Mouse (Mus musculus): ENCODE data around the gene Taf13. TPM values are rescaled to one million over a fixed set of nuclear protein-coding genes. Genes with fewer than 3 reads are reported as not detected.

Taf13 gene
- 42.1 and 42.3 TPM in 2 replicates for polyA plus RNA-seq (2015; fragmentation: Nextera tagmentation; extraction: Ambion mirVana)

DNA sequence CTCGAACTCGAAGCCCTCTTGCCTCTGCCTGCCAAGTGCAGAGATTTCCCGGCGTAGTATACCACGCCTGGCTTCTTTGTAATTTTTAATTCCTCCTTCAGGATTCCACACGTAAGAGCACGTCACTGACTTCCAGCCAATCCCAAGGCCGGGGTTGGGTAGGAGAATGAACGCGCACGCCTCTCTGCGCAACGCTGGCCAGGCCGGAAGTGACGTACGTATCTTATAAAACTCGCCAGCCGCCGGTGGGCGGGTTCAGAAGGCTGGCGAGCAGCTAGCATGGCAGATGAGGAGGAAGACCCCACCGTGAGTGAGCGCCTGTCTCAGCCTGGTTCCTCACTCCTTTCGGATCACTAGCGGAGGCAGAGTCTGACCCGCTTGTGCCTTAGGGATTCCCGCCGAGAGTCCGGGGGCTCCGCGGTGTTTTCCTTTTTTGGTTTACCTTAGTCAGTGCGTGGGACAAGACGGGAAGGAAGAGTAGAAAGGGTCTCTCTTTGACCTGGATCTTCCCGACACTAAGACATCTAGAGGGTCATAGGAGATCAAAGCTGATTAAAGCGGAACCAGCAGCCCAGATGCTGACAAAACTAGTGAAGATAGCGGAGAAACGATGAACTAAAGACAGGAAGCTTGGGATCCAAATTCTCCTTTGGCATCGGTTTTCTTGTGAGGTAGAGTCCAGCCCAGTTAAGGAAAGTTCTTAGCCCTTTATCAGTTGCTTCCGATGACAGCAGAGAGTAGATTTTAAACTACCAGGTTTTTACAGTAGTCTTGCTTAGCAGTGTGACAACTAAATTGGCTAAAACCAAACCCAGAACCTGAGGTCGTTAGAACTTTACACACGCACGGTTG is at the start of gene Taf13:
Gene Taf13 (plus strand): TSS at position 256 of the 852 bp plus-strand sequence.
- WGBS, result under 1% methylated on average over 42 of the region's 42 CpGs
- H3K9ac ChIP-seq, result peak within 1 kb of the TSS; percentile 80
- H3K4me2 ChIP-seq (replicated peaks), result peak within 1 kb of the TSS; percentile 79
- no peaks in the 10 kb centered on the region for H3K9me3 ChIP-seq
- H3K4me3 ChIP-seq, result peak within 1 kb of the TSS; percentile 74
- H3K27me3 ChIP-seq, result no peaks in the 10 kb centered on the region; the same call in 1 of the 2 replicates
- ATAC-seq (ENCODE audit: low FRiP score, low read depth), result peak; percentile 98
- H3K4me1 ChIP-seq, result peaks cover 20% of the 10 kb centered on the region
- no peaks in the 10 kb centered on the region for H3K36me3 ChIP-seq
- peak within 1 kb of the TSS; percentile 69 for H3K27ac ChIP-seq

- ATAC-seq (ENCODE audit: low FRiP score, low read depth), result no peak
- Histone ChIP-seq H3K4me2 (replicated peaks) (no peak overlapping the region), H3K4me1 (no peaks in the 10 kb centered on the region), H3K27me3 (no peaks in the 10 kb centered on the region), H3K36me3 (no peaks in the 10 kb centered on the region), H3K9ac (no peak overlapping the region), H3K4me3 (no peak overlapping the region), H3K27ac (no peak overlapping the region), H3K9me3 (no peaks in the 10 kb centered on the region)
- WGBS, result 87% methylated on average over 4 of the region's 4 CpGs
Measured at GRCm38 (mm10) chr3:108523415-108523814, 48.1 kb upstream of the Taf13 start.

GRCm38 (mm10) chr3:108528489-108528888 is 43.0 kb upstream of the Taf13 start:
- H3K36me3 ChIP-seq, result no peaks in the 10 kb centered on the region
- no peaks in the 10 kb centered on the region for H3K27me3 ChIP-seq
- peaks cover 3% of the 10 kb centered on the region; the same call in 1 of the 2 replicates for H3K4me1 ChIP-seq
- no peak overlapping the region for H3K27ac ChIP-seq
- no peak overlapping the region for H3K9ac ChIP-seq
- no peak for ATAC-seq (ENCODE audit: low FRiP score, low read depth)
- WGBS, result 97% methylated on average over 8 of the region's 8 CpGs
- no peaks in the 10 kb centered on the region; the same call in 1 of the 2 replicates for H3K9me3 ChIP-seq
- H3K4me2 ChIP-seq (replicated peaks), result no peak overlapping the region
- no peak overlapping the region for H3K4me3 ChIP-seq

DNA sequence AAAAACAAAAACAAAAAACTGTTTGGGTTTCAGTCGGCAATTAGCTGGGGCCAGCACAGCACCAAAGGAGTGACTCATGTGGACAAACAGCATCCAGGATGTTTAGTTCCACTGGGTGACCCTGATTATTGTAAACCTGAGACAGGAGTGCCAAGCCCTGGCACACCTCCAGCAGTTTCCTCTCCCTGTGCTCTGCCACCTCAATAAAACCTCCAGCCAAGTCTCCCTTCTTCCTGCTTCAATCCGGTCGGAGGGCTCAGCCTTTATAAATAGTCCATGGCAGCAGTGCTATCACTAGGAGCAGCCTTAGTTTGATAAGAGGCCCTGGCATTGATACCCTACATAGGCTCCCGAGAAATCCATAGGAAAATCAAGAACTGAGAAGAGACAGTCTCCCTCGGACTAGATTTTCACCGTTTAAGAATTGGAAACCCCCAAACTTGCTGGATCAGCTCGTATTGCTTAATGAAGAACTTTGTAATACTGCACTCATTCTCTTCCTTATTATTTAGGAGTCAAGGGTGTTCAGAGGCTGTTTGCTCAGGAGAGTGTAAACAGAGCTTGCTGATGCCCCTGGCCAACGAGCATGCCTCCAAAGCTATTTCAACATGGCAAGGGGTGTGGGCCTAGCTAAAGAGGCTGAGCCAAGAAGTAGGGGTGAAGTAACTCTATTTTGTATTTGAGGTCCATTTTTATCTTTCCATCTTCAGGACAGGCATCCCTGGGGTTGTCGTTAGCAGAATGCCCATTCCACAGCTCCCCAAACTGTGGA is 38.2 kb upstream of the Taf13 start:
- no peak overlapping the region for H3K9ac ChIP-seq
- peaks cover 27% of the 10 kb centered on the region for H3K27me3 ChIP-seq
- H3K9me3 ChIP-seq, result no peaks in the 10 kb centered on the region; the same call in 1 of the 2 replicates
- no peak overlapping the region for H3K4me3 ChIP-seq
- WGBS, result 66% methylated on average over 9 of the region's 9 CpGs
- H3K36me3 ChIP-seq, result no peaks in the 10 kb centered on the region
- peaks cover 17% of the 10 kb centered on the region for H3K4me1 ChIP-seq
- H3K4me2 ChIP-seq (replicated peaks), result no peak overlapping the region
- ATAC-seq (ENCODE audit: low FRiP score, low read depth), result no peak
- H3K27ac ChIP-seq, result no peak overlapping the region

GRCm38 (mm10) chr3:108533951-108534350 is 37.5 kb upstream of the Taf13 start, which contains the start of gene 1700013F07Rik:
Gene 1700013F07Rik, plus strand, starts transcription at chr3:108534150.
- H3K4me2 ChIP-seq (replicated peaks), result no peak within 1 kb of the TSS
- WGBS, result 91% methylated on average over 6 of the region's 6 CpGs
- no peak for ATAC-seq (ENCODE audit: low FRiP score, low read depth)

DNA sequence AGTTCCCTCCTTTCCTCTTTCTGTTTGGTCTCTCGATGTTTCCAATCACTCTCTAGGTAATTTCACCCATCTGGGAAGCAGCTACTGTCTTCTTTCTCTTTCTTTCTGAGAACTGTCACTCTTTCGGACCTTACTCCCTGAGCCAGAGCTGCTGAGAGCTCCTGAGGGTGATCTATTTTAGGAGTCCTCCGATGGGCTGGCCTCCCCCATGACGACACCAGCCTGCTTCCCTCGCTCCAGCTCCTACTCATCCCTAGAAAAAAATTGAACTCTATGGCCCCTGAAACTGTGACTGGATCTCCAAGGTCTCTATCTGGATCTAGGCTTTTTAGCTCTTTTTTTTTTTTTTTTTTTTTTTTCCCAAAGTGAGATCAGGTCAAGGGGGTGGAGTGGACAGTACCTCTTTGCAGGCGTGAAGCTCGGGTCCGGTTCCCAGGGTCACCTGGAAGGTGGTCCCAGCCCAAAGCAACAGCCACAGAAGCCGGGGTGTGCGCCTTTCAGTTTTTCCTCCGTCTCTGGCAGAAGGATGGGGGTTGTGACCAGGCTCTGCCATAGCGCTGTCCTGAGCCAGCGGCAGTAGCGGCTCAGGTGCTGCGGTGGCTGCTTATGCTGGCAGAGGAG is 35.5 kb upstream of the Taf13 start:
- H3K9me3 ChIP-seq, result no peaks in the 10 kb centered on the region
- H3K36me3 ChIP-seq, result no peaks in the 10 kb centered on the region
- peaks cover 17% of the 10 kb centered on the region for H3K4me1 ChIP-seq
- peak overlapping the region; percentile 50 for H3K4me3 ChIP-seq
- 9% methylated on average over 15 of the region's 15 CpGs for WGBS
- peak overlapping the region; percentile 60; the same call in 1 of the 2 replicates for H3K9ac ChIP-seq
- peak overlapping the region; percentile 93 for H3K4me2 ChIP-seq (replicated peaks)
- no peak overlapping the region for H3K27ac ChIP-seq
- ATAC-seq (ENCODE audit: low FRiP score, low read depth), result no peak; the same call in 1 of the 2 replicates
- H3K27me3 ChIP-seq, result peaks cover 27% of the 10 kb centered on the region

More at GRCm38 (mm10) chr3:108533951-108534350, 37.5 kb upstream of the Taf13 start, which contains the start of gene 1700013F07Rik:
- Histone ChIP-seq H3K9ac (no peak within 1 kb of the TSS), H3K4me1 (peaks cover 17% of the 10 kb centered on the region), H3K27me3 (peaks cover 27% of the 10 kb centered on the region), H3K27ac (no peak within 1 kb of the TSS), H3K36me3 (no peaks in the 10 kb centered on the region), H3K4me3 (no peak within 1 kb of the TSS), H3K9me3 (no peaks in the 10 kb centered on the region; the same call in 1 of the 2 replicates)

- H3K36me3 ChIP-seq, result no peaks in the 10 kb centered on the region
- H3K4me2 ChIP-seq (replicated peaks), result peak within 1 kb of the TSS; percentile 93
- H3K9ac ChIP-seq, result peak within 1 kb of the TSS; percentile 60
- H3K4me1 ChIP-seq, result peaks cover 17% of the 10 kb centered on the region
- peak within 1 kb of the TSS; percentile 50 for H3K4me3 ChIP-seq
- H3K27ac ChIP-seq, result no peak within 1 kb of the TSS
- peak; percentile 72 for ATAC-seq (ENCODE audit: low FRiP score, low read depth)
- H3K27me3 ChIP-seq, result peaks cover 27% of the 10 kb centered on the region
- no peaks in the 10 kb centered on the region for H3K9me3 ChIP-seq
- 1% methylated on average over 35 of the region's 35 CpGs for WGBS
Measured at GRCm38 (mm10) chr3:108536517-108537260, 34.8 kb upstream of the Taf13 start, which contains the start of gene 5330417C22Rik. Gene 5330417C22Rik, minus strand, starts transcription at chr3:108536536.

DNA sequence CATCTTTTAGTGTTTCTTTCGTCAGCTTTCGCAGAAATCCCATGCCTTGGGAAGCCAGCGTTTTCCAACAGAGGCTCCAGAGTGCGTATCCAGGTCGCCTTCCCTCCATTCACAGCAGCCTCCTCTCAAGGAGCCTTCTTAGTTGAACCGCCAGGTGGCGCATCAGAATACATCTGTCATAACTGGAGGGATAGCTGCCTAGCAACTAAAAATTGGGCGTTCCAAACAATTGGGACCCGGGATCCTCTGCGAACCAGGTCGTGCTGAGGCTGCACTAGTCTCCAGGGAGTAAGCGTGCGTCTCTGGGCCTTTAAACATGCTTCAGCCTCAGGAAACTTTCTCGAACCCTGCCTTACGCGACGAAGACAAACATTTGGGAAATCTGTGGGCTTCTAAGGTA is 34.2 kb upstream of the Taf13 start:
- peak; percentile 75 for ATAC-seq (ENCODE audit: low FRiP score, low read depth)

DNA sequence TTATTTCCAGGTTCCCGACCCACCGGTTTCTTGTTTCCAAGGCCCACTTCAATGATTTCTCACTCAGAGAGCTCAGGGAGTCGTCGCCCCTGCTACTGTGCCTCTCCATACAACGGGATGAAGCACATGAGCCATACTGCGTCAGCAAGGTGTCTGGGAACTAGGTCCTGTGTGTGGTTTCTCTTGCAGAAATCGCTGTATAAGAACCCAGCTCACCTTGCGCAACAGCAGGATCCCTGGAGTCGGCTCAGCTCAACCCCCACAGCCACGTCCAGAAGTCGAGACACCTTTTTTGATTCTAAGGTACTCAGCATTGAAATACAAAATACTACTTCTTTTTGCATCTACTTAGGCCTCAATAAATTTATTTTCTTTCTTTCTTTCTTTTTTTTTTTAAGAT is 29.2 kb upstream of the Taf13 start:
- Histone ChIP-seq H3K27me3 (no peaks in the 10 kb centered on the region), H3K4me2 (replicated peaks) (no peak overlapping the region), H3K4me1 (peaks cover 5% of the 10 kb centered on the region; the same call in 1 of the 2 replicates), H3K4me3 (no peak overlapping the region), H3K36me3 (no peaks in the 10 kb centered on the region), H3K27ac (no peak overlapping the region), H3K9ac (no peak overlapping the region), H3K9me3 (no peaks in the 10 kb centered on the region)
- WGBS, result 80% methylated on average over 11 of the region's 11 CpGs
- no peak for ATAC-seq (ENCODE audit: low FRiP score, low read depth)

More for the DNA sequence above, 34.2 kb upstream of the Taf13 start:
- WGBS, result 5% methylated on average over 17 of the region's 17 CpGs
- Histone ChIP-seq H3K27me3 (peaks cover 27% of the 10 kb centered on the region), H3K27ac (no peak overlapping the region), H3K4me2 (replicated peaks) (peak overlapping the region; percentile 64), H3K9ac (no peak overlapping the region), H3K4me3 (peak overlapping the region; percentile 26), H3K36me3 (no peaks in the 10 kb centered on the region), H3K4me1 (peaks cover 17% of the 10 kb centered on the region), H3K9me3 (no peaks in the 10 kb centered on the region)

- 0% methylated on average over 37 of the region's 42 CpGs for WGBS
- Histone ChIP-seq H3K4me1 (peaks cover 7% of the 10 kb centered on the region), H3K36me3 (peaks cover 23% of the 10 kb centered on the region), H3K27ac (peak overlapping the region; percentile 86), H3K9me3 (no peaks in the 10 kb centered on the region), H3K9ac (peak overlapping the region; percentile 94), H3K4me3 (peak overlapping the region; percentile 82), H3K4me2 (replicated peaks) (peak overlapping the region; percentile 83), H3K27me3 (no peaks in the 10 kb centered on the region)
- peak; percentile 60 for ATAC-seq (ENCODE audit: low FRiP score, low read depth)
Measured at GRCm38 (mm10) chr3:108554111-108554561, 17.4 kb upstream of the Taf13 start.
